Mouse (Mus musculus) erythroblast, embryonic 14.5 days (primary cell): ENCODE data around the gene Skint1.

Experiments used
- GATA1 ChIP-seq: IDR thresholded peaks from 2 replicates; pipeline ENCODE4 v1.6.1; 2012; ENCODE audit warnings: low read length, inconsistent platforms, mixed read lengths
- TAL1 ChIP-seq: IDR thresholded peaks from 3 replicates; pipeline ENCODE4 v1.6.1; 2012; ENCODE audit warnings: low read length, inconsistent platforms, mixed read lengths

DNA sequence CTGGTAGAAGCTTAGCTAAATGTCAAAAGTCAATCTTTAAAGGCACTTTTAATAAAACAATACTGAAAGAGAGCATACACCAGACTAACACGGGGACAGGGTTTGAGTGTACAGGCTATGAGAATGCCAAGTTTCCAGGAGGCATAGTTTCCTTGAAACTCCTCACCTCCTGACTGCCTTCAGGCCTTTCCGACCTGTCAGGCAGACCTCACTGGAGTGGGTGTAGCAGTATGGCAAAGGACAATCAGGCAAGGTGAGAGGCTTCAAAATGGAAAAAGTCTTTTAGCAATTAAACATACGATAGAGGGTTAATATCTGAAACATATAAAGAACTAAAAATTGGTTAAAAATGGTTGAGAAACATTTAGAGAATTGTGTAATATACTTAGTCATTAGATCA is 42.4 kb upstream of the Skint1 start:
- TF ChIP-seq GATA1 (no peak), TAL1 (no peak)
